ENCODE assay signal across 7 mouse cellular contexts in the genomic region with DNA sequence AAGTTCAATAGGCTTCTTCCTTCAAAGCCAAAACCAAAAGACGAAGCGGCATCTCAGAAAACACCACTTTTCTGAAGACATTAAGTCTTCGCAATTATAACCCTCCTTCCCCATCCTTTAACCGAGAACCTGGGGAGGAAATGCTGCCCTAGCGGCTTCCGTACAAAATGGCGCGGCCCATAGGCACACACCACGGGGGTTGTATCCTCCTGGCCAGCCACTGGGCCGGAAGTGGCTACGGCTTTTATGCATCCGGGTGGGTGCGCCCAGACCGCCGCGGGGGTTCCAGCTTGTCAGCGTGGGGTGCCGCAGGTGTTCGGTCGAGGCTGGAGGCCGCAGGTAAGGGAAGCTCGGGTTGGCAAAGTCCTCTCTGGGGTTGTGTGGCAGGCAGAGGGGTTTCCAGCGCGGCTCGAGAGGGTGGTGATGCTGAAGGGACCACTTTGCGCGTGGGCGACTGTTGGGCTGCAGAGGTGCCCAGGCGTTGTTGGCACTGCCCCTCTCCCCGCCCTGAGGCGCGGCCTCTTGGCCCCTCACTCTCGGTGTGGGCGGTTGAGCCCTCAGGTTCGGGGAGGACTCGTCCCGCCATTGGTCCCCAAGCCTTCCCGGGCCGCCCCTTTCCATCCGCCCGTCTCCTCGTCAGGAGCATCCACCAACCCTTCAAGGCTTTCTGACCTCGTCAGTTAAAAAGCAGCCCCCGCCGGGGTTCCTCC. TPM values are rescaled to one million over a fixed set of nuclear protein-coding genes. Genes with fewer than 3 reads are reported as not detected.
DNase-seq lines count a peak whose midpoint lies in the region; ATAC-seq lines count a peak whose summit lies in the region.

Gene Exd2 (plus strand): TSS at position 154 of the 710 bp plus-strand sequence.

- H3K27me3 ChIP-seq in intestine, embryonic 16.5 days (replicated peaks; ENCODE audit: control insufficient read depth, insufficient read depth, low read length) = no peaks in the 10 kb centered on the region
- H3K27me3 ChIP-seq in midbrain, embryonic 11.5 days (ENCODE audit: control insufficient read depth, insufficient read depth, low read length) = no peaks in the 10 kb centered on the region

- H3K36me3 ChIP-seq in intestine, embryonic 16.5 days (ENCODE audit: control insufficient read depth, insufficient read depth, low read length) = no peaks in the 10 kb centered on the region
- H3K36me3 ChIP-seq in midbrain, embryonic 11.5 days (ENCODE audit: control insufficient read depth, insufficient read depth, low read length) = no peaks in the 10 kb centered on the region

- ATAC-seq in intestine, embryonic 16.5 days = peak; percentile 99
- ATAC-seq in midbrain, embryonic 11.5 days (ENCODE audit: low FRiP score) = peak; percentile 96

- DNase-seq in adrenal gland, adult 8-10 months = peak; percentile 86
- DNase-seq in embryo, embryonic 9.5 days (ENCODE audit: extremely low spot score) = peak; percentile 89
- DNase-seq in gastrocnemius, postnatal 4 days (ENCODE audit: low spot score in 2 of 2) = peak; percentile 76 to 91
- DNase-seq in left cerebral cortex, postnatal 36 days (ENCODE audit: low spot score in 2 of 2) = peak; percentile 92
- peak; percentile 96 for DNase-seq in midbrain, embryonic 11.5 days (ENCODE audit: low spot score, missing footprints)
- DNase-seq in skeletal muscle tissue, adult 2 months (ENCODE audit: low read depth, low spot score) = peak; percentile 91

- peak within 1 kb of the TSS; percentile 83 for H3K27ac ChIP-seq in intestine, embryonic 16.5 days (ENCODE audit: low read length)
- H3K27ac ChIP-seq in midbrain, embryonic 11.5 days (ENCODE audit: low read depth, low read length) = peak within 1 kb of the TSS; percentile 45

- H3K4me1 ChIP-seq in intestine, embryonic 16.5 days (ENCODE audit: control insufficient read depth, insufficient read depth, low read length) = no peaks in the 10 kb centered on the region
- no peaks in the 10 kb centered on the region; the same call in 1 of the 2 replicates for H3K4me1 ChIP-seq in midbrain, embryonic 11.5 days (ENCODE audit: control insufficient read depth, insufficient read depth, low read length)

- peak within 1 kb of the TSS; percentile 80 for H3K9ac ChIP-seq in intestine, embryonic 16.5 days (ENCODE audit: low read depth, low read length)
- H3K9ac ChIP-seq in midbrain, embryonic 11.5 days (ENCODE audit: low read length) = peak within 1 kb of the TSS; percentile 90

- under 1% methylated on average over 42 of the region's 45 CpGs for WGBS in intestine, embryonic 16.5 days
- WGBS in midbrain, embryonic 11.5 days = under 1% methylated on average over 45 of the region's 45 CpGs

- peak within 1 kb of the TSS; percentile 80 for H3K4me3 ChIP-seq in intestine, embryonic 16.5 days (ENCODE audit: low read length)
- H3K4me3 ChIP-seq in midbrain, embryonic 11.5 days (ENCODE audit: low read depth, low read length) = peak within 1 kb of the TSS; percentile 90

- peak within 1 kb of the TSS; percentile 68 for H3K4me2 ChIP-seq in intestine, embryonic 16.5 days (ENCODE audit: low read depth, low read length)
- peak within 1 kb of the TSS; percentile 55 for H3K4me2 ChIP-seq in midbrain, embryonic 11.5 days

- intact Hi-C loops in left cerebral cortex, postnatal 36 days (cut with DNase I) = loop anchor here (2.0 to 10.0 kb wide), 2 partner anchors 28 to 298 kb away; no protein-coding TSS in a partner anchor

- no peaks in the 10 kb centered on the region for H3K9me3 ChIP-seq in intestine, embryonic 16.5 days (ENCODE audit: control insufficient read depth, low read length)
- H3K9me3 ChIP-seq in midbrain, embryonic 11.5 days (ENCODE audit: control insufficient read depth, low read length) = no peaks in the 10 kb centered on the region

RNA-seq across cellular contexts. Expression of gene Exd2, which starts in this region (rescaled TPM):
- total RNA-seq in adrenal gland, adult 8-10 months (2022) = 10 to 100 TPM; 24.7 to 42.5 (median 31.2) TPM
- 10 to 100 TPM; 32.8 to 36.6 TPM for total RNA-seq in gastrocnemius, postnatal 4 days (2021)
- polyA plus RNA-seq in intestine, embryonic 16.5 days (2015; fragmentation: Nextera tagmentation; extraction: Ambion mirVana) = 21.0 and 21.2 TPM in 2 replicates
- total RNA-seq in left cerebral cortex, postnatal 36 days (2021) = 100 to 1,000 TPM in 1 of 2 experiments, 10 to 100 TPM in 1; 93.9 to 147 TPM
- 40.3 and 49.2 TPM in 2 replicates for polyA plus RNA-seq in midbrain, embryonic 11.5 days (2014; fragmentation: Nextera tagmentation; extraction: Ambion mirVana)

Comparison
In these comparisons a context has a peak if more than half of its experiments do, and no peak if none do; other contexts are left out.
1. Peak in every context shown above with its lines: DNase-seq, ATAC-seq, H3K4me3 ChIP-seq and H3K27ac ChIP-seq.